Mouse (Mus musculus) testis, adult 2 months (tissue): ENCODE data around the gene Slco2b1. TPM values are rescaled to one million over a fixed set of nuclear protein-coding genes. Genes with fewer than 3 reads are reported as not detected.

ENCODE experiments used
- H3K27ac ChIP-seq: fragments of 200-500 bp; 2 replicates; pipeline ENCODE4 v1.5.1; 2012; ENCODE audit warnings: low read depth, low read length; ENCODE audit not compliant: control insufficient read depth, insufficient read depth
- H3K27me3 ChIP-seq: fragments of 200-500 bp; 2 replicates; pipeline ENCODE4 v1.6.1; 2012; ENCODE audit warnings: mild to moderate bottlenecking, low read length, moderate library complexity; ENCODE audit not compliant: control insufficient read depth, insufficient read depth
- H3K36me3 ChIP-seq: fragments of 200-500 bp; 2 replicates; pipeline ENCODE4 v1.6.1; 2012; ENCODE audit warnings: mild to moderate bottlenecking, low read length; ENCODE audit not compliant: control insufficient read depth, insufficient read depth
- H3K4me1 ChIP-seq: fragments of 200-500 bp; 2 replicates; pipeline ENCODE4 v1.6.1; 2012; ENCODE audit warnings: low read length; ENCODE audit not compliant: control insufficient read depth, insufficient read depth
- H3K4me3 ChIP-seq: fragments of 200-500 bp; 2 replicates; pipeline ENCODE4 v1.5.1; 2012; ENCODE audit warnings: low read depth, mild to moderate bottlenecking, low read length, moderate library complexity, mixed read lengths; ENCODE audit not compliant: control insufficient read depth
- CTCF ChIP-seq: fragments of 200-500 bp; IDR thresholded peaks from 2 replicates; pipeline ENCODE4 v1.5.1; 2012; ENCODE audit warnings: low read depth, mild to moderate bottlenecking, inconsistent platforms, low read length, moderate library complexity; ENCODE audit not compliant: control insufficient read depth, insufficient read depth, insufficient replicate concordance
- POLR2A ChIP-seq: fragments of 200-500 bp; IDR thresholded peaks from 2 replicates; pipeline ENCODE4 v1.6.1; 2012; ENCODE audit warnings: low read depth, mild to moderate bottlenecking, inconsistent platforms, low read length, moderate library complexity; ENCODE audit not compliant: control insufficient read depth
- polyA plus RNA-seq: library from polyadenylated mRNA; depleted of rRNA; stranded (reverse); fragments of >200 nt; gene quantifications from 2 replicates; pipeline ENCODE4 v1.2.3, GENCODE M21; 2012

The Slco2b1 gene
- polyA plus RNA-seq, 1 experiment: 2.0 TPM

DNA sequence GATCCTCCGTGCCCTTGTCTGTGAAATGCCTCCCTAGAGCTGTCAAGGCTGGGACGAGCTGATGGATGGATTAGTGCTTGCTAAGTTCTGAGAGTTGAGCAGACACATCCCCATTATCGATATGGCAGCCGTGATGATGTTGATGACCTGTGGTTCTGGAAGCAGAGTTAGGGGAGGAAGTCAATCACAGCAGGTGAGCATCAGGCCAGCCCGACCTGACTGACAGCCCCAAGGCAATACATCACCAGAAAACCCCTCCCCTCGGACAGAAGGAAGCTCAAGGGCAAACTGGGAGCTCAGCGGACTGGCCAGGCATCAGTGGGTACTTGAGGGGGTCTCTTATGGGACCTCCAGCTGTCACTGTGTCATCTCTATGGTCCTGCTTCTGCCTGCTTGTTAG, 1.1 kb downstream of the Slco2b1 start:
- TF ChIP-seq CTCF (no peak), POLR2A (no peak)
- Histone ChIP-seq H3K27ac (no peak overlapping the region), H3K4me3 (no peak overlapping the region), H3K27me3 (no peaks in the 10 kb centered on the region), H3K36me3 (no peaks in the 10 kb centered on the region), H3K4me1 (peaks cover 2% of the 10 kb centered on the region; the same call in 1 of the 2 replicates)

DNA sequence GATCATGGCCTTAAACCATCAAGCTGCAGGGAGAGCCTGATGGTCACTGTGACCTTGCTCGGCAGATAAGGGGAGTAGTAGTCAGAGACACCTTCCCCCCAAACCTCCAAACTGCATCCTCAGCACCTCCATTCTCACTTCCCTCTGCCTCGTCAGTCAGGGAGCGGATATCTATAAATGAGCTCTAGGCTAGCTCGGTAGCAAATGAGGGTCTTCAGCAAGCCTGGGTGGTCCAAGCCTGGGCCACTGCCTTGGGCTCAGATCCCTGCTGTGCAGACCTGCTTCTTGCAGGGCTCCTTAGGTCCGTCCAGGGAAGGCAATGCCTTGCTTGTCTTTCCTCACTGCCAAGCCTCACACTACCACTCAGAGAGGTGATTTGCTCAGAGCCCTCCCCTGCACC, 2.4 kb downstream of the Slco2b1 start:
- H3K36me3 ChIP-seq: no peaks in the 10 kb centered on the region
- no peak overlapping the region for H3K4me3 ChIP-seq
- no peak overlapping the region for H3K27ac ChIP-seq
- peaks cover 2% of the 10 kb centered on the region; the same call in 1 of the 2 replicates for H3K4me1 ChIP-seq
- TF ChIP-seq CTCF (no peak), POLR2A (no peak)
- no peaks in the 10 kb centered on the region for H3K27me3 ChIP-seq

DNA sequence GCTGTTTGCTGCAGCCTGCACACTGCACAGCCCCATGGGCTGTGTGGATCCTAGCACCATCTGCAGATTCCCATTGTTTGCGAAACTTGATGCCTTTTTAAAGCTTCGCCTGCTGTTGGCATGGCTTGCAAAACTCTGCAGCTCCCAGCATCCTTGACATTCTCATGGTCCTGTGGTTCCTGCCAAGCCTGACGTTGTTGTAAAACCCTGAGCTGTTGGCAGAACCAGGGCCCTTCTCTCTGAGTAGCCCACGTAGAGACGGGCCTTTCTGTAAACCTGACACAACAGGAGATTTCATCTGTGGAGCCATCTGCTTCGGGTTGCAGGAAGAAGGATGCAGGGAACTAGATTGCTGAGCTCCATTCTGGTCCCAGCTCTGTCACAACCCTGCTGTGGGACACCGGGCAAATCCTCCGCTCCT, 2.8 kb downstream of the Slco2b1 start:
- Histone ChIP-seq H3K27ac (0 out of 2 replicates have a peak overlapping the region, but pooled peaks have one; percentile 10), H3K27me3 (no peaks in the 10 kb centered on the region), H3K4me1 (peaks cover 2% of the 10 kb centered on the region; the same call in 1 of the 2 replicates), H3K36me3 (no peaks in the 10 kb centered on the region), H3K4me3 (no peak overlapping the region)
- no peak for TF ChIP-seq CTCF
- TF ChIP-seq POLR2A: no peak

DNA sequence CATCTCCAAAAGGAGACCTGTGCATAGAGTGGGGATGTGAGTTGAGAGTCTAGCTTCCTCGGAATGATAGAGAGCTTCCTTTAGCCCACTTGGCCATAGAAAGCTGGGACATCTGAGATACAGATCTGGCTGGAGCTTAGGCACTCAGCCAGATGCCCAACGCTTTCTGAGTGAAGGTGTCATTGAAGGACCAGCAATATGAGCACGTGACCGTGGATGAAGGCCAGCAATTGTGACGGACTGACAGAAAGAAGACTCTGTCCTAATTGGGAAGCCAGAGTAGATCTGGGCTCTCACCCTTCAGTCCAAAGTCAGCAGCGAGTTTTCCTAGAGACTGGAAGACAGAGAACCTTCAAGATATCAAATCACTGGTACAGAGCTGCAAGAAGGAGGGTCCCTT, 3.5 kb downstream of the Slco2b1 start:
- Histone ChIP-seq H3K4me1 (peaks cover 2% of the 10 kb centered on the region; the same call in 1 of the 2 replicates), H3K27me3 (no peaks in the 10 kb centered on the region), H3K27ac (no peak overlapping the region), H3K36me3 (no peaks in the 10 kb centered on the region), H3K4me3 (no peak overlapping the region)
- no peak for TF ChIP-seq POLR2A
- TF ChIP-seq CTCF: no peak

- H3K27me3 ChIP-seq: no peaks in the 10 kb centered on the region
- no peak overlapping the region for H3K4me3 ChIP-seq
- no peak overlapping the region for H3K27ac ChIP-seq
- H3K4me1 ChIP-seq: peaks cover 5% of the 10 kb centered on the region
- no peak for TF ChIP-seq POLR2A
- TF ChIP-seq CTCF: no peak
- no peaks in the 10 kb centered on the region for H3K36me3 ChIP-seq
Observed at GRCm38 (mm10) chr7:99707038-99707595, 4.0 kb downstream of the Slco2b1 start.

DNA sequence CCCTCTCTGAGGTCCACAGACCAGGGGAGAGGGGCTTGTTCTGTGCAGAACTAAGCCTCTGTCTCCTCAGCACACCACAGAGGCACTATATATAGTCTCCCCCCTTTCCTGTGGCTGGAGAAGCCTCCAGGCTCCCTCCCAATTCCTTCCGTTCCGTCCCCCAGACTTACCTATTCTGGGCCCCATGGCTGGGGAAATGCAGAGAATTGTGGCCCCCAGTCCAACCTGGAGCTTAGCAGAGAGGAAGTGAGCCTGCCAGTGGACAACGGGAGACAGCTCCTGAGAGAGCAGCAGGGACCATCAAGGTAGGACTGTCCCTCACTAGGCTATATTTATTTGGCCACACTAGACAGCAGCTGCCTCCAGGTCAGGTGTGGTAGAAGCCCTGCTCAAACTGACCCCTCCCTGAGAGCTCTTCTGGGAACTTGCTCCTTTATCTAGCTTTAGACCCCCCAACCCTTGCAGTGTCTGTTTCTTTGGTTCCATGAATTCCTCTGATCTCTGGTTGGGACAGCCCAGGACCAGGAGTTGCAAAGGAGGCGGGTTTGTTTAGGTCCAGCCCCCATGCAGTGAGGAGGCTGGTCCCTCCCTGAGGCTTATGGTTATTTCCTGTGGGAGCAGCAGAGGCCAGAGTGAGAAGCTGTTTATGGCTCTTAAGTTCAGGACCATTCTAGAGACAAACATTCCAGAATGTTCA, 4.7 kb downstream of the Slco2b1 start:
- H3K27ac ChIP-seq: no peak overlapping the region
- H3K4me3 ChIP-seq: no peak overlapping the region; the same call in 1 of the 2 replicates
- H3K36me3 ChIP-seq: no peaks in the 10 kb centered on the region
- TF ChIP-seq CTCF (no peak), POLR2A (no peak)
- H3K4me1 ChIP-seq: peaks cover 5% of the 10 kb centered on the region
- no peaks in the 10 kb centered on the region for H3K27me3 ChIP-seq

DNA sequence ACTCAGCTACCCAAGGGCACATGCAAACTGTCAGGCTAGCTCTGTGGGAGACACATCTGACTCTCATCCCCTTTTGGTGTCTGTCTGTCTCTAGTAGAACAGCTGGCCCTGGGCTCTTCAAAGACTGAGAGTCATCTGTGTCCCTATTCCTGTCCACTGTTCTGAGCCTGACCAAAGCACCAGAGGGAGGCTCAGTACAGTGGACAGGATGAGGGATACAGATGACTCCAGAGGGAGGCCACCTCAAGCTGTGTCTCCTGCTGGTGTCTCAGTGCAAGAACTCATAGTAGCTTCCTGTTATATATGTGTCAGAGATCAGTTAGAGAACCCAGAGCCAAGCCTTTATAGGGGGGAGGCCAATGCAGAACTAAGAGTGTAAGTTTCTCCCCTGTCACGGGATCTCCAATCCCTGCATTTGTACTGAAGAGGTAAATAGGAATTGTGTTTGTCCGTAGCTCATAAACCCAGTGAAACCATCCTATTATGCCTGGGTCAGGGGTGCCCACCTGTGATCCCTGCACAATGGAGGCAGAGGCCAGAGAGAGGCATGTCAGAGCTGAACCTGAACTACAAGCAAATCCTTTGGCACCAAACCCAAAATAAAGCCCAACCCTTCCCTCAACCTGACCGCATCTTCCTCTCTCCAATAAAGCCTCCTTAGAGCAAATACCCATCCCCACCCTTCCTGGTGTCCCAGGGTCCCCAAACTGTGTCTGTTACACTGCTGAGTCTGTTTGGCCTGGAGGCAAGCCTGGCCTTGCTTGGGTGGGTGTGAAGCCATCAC, 6.2 kb downstream of the Slco2b1 start:
- Histone ChIP-seq H3K4me3 (no peak overlapping the region), H3K4me1 (peaks cover 5% of the 10 kb centered on the region), H3K27ac (no peak overlapping the region), H3K27me3 (no peaks in the 10 kb centered on the region), H3K36me3 (no peaks in the 10 kb centered on the region)
- TF ChIP-seq CTCF (no peak), POLR2A (no peak)
